Mouse (Mus musculus) layer of hippocampus, postnatal 10 days (tissue): ENCODE measurements around the gene Hes2. TPM values are rescaled to one million over a fixed set of nuclear protein-coding genes. Genes with fewer than 3 reads are reported as not detected.

ENCODE experiments used
- DNase-seq, 2 experiments: peaks; one replicate each; pipeline ENCODE4 v3.0.0; 2021; ENCODE audit warnings: low spot score in 2 of 2
- total RNA-seq, 2 experiments: library from RNA; stranded (reverse); gene quantifications; 2 replicates each; pipeline ENCODE4 v1.2.3; 2021

Hes2 gene
- total RNA-seq, 2 experiments from 2014 or later = not detected

DNA sequence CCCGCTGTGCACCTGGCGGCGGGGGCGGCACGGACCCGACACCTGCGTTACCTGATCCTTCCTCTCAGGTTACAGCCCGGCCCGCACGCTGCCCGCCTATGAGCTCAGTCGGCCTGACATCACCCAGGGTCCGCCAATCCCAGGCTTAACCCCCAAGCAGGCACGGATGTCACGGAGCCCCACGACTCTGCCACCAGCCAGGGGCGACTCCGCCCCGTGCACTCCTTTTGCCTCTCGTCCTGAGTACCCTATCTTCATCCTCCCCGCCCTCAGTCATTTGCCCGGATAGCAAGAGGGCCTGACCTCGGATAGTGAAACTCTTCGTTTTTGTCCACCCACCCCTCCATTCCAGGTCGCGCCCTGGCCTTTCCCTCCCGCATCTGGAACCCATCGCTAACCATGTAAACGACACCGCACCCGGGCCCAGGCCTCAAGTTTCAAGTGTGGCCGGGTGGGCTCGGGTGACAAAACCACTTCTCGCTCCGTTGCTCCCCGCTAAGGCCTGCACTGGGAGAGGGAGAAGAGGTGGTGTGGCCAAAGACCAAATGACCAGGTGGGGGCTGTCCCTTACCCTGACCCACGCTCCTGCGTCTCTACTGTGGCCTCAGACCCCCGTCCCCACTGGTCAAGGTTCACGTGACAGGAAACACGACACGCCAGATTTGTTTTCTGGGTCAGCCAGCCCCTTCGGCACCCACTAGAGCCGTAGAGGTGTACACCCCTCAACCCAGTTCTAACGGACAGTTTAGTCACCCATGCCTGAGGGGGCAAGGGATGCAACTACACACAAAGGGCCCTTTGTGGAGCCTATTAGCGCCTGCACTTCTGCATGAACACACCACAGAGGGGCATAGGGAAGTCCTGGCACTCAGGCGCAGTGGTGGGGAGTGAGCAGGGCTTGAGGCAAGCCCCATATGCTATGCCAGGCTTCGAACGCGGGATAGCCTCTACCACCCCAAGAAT, 26.6 kb upstream of the Hes2 start:
- no peak for DNase-seq

DNA sequence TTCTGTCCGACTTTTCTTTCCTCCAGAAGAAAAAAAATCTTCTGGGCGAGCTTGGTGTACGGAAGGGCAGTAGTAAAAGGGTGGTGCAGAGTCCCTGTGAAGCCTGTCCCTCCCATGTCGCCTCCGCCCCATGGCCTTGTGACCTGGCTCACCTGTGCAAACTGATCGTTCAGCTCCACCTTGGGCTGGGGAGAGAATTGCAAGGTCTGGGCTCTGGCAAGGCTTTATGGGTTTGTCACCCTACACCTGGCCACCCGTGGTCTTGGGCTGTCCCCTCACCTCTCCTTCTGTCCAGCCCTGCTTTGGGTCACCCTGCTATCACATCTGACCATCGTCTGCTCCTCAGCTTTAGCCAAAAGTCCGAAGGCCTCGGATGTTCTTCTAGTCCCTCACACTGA, 25.9 kb upstream of the Hes2 start:
- DNase-seq = no peak

DNA sequence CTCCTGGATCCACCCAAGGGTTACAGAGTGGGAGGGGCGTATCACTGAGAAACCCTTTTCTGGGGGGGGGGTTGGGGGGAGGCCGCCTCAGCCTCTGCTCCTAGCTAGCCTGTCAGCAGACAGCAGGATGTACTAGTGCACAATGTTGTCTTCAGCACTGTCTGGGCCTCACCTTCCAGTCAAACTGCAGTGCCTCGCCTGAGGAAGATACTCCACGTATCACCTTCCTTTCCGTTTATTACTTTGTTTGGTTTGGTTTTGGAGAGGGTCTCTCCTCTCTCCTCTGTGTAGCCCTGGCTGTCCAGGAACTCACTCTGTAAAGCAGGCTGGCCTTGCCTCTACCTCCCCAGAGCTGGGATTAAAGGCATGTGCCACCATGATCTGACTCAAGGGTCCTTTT, 25.5 kb upstream of the Hes2 start:
- no peak for DNase-seq

DNA sequence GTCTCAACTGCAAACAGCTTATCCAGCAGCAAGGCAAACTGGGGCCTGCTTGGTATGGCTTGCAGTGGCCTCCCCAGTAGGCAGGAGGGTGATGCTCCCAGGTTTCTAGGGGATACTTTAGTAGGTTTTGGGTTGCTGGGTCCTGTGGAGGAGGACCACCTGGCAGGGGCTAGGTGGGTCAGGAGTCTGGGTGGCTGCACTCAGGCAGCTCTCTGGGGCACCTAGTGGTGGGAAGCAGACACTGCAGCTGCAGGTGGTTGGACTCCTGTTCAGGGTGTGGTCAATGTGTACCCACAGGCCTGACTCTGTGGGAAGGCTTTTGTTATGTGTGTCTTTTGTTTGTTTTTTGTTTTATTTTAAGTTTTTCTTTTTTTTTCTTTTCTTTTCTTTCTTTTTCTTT, 24.2 kb upstream of the Hes2 start:
- DNase-seq = no peak

DNA sequence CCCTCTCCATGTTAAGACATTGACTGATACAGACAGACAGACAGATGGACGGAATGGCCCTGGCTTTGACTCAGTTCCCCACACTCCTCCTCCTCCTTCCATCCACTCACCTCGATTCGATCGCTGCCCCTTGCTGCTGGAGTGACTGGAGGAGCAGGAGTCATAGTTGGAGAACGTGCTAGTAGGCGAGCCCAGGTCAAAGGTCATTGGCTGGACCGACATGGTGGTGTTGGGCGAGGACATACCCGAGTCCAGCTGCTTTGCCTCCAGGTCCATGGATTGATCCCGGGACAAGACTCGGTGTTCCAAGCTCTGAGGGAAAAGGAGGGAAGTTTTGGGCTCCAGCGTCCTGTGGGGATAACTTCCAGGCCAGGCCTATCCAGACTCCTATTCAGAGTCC, 23.3 kb upstream of the Hes2 start:
- DNase-seq = no peak

DNA sequence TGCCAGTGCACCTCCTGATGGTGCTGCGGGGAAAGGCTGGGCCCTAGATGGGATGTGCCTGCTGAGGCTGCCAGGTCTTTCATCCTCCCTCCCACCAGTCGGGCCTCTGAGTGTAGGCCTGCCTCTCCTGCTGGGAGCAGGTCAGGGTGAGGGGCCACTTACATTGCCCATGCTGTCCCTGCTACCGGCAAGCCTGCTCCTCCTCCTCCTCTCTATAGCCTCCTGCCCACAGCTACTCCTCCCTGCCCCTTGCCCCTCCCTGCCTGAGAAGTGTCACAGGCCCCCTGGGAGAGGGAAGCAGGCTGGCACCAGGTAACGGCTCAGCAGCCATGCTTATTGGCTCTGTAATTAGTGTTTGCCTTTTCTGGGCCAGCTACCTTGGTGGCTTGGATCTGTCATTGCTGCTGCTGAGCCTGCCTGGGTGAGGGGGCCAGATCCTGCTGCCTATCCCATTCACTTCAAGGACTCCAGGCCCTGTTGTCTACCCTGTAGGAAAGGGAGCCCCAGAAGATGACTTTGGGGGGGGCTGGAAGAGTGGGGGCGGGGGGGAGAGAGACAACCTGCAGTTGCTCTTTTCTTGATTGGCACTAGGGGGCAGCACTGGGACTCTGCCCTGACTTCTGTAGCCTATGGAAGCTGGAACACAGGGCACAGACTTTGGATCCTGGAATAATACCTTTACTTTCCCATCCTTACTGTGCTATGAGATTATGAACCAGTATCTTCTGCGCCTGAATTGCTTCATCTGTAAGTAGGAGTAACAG, 22.4 kb upstream of the Hes2 start:
- DNase-seq = peak in 1 of 2 experiments; percentile 28

DNA sequence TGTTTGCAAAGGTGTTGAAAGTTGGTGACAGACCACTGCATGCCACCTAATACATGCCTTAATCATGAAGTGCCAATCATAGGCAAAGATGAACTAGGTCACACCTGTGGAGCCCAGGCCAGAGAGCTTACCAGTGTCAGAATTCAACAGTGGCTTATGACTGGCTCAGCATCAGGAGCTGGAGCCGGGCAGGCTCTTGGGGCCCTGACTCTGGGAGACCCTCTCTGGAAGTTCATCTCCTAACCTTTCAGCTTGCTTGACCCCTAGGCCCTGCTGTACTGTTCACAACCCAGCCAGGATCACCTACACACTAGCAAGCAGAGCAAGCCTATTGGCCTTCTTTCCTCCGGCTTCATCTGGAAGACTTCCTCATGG, 21.8 kb upstream of the Hes2 start:
- DNase-seq = no peak

DNA sequence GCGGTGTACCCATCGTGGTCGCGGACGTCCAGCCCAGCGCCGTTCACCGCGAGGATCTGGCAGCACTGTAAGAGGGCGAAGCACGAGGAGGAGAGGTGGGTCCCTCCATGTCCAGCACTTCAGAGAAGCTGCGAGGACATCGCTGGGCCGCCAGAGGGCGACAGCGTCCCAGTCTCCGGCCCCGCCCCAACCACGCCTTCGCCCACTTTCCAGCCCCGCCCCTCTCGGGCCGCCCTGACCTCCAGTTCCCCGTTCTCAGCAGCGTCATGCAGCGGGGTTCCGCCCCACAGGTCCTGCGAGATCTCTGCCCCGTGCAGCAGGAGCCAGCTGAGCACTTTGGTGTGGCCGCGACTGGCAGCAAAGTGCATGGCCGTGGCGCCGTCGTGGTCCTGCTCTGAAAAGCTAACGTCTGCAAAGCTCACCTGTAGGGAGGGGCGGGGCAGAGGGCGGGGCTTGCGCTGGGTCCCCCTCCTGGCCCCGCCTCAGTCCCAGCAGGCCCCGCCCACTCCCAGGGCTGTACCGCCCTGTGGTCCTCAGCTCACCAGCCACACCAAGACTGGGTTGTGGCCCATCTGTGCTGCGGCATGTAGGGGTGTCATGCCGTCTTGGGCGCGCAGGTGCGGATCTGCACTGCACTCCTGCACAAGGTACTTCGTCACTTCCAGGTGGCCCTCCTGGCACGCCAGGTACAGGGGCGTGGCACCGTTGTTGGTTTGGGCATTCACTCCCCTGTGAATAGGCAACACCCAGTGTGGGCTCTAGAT, 20.0 kb upstream of the Hes2 start:
- peak; percentile 80 to 88 for DNase-seq

DNA sequence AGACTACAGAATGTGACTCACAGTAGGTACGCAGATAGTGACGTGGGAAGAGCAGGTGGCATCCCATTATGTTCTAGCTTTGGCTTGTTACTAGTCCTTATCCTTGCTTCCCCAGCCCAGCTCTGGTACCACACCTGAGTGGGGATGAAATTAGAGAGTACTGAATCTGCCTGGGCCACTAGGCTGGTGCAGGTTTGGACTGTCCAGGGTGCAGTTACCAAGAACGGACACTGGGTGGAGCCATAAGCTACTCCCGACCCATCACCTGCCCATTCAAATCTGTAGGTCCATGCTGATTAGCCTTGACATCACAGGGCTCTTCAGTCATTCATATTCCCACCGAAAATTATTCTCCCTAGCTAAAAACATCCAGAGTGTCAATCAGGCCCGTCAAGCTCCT, 18.2 kb upstream of the Hes2 start:
- DNase-seq = peak in 1 of 2 experiments; percentile 58

DNA sequence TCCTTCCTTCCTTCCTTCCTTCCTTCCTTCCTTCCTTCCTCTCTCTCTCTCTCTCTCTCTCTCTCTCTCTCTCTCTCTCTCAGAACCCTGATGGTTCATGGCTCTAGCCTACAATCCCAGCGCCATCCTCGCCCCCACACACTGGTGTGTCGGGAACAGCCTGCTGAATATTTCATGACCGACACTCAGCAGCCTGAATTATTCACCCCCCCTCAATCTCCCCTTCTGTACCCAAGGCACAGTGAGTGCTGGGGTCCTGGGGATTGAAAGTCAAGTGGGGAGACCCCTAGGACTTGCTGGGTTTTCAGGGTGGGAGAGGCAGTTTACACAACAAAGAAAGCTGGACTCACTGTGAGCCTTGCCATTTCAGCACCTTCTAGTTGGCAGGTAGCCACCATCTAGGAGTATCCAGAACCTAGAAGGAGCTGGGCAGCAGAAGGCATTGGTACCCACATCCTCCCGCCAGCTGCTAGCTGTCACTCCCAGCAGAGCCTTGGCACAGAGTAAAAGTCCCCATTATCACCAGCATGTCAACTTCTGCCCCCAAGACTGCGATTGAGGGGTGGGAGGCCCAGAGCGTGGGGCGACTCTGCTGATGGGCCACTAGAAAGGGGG, 17.0 kb upstream of the Hes2 start:
- no peak for DNase-seq

DNA sequence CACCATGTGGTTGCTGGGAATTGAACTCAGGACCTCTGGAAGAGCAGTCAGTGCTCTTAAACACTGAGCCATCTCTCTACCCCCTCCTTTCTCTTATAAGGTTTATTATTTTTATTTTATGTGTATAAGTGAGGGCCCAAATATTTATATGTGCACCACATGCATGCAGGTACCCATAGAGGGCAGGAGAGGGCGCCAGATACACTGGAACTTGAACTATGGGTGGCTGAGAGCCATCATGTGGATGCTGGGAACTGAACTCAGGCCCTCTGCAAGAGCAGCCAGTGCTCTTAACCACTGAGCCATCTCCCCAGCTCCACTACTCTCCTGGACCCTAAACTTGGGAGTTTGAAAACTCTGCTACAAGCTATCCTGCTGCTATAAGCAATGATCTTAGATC, 15.0 kb upstream of the Hes2 start:
- DNase-seq = no peak

DNA sequence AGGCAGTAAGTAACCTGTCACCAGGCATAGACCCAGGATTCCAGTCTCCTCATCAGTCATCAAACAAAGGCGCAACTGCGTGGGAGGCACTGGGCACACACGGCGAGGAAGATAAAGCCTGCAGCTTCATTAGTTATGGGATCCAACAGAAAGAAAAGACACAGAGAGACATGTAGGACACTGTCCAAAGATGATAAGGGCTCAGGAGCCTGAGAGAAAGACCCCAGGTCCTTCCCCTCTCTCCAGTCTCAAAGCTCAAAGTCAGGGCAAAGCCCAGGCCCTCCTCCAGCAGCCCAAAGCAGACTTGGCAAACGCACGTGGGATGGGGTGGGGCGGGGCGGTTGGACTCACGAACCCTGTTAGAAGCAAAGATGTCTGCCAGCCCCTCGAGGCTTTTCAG, 13.2 kb upstream of the Hes2 start:
- DNase-seq = no peak

DNA sequence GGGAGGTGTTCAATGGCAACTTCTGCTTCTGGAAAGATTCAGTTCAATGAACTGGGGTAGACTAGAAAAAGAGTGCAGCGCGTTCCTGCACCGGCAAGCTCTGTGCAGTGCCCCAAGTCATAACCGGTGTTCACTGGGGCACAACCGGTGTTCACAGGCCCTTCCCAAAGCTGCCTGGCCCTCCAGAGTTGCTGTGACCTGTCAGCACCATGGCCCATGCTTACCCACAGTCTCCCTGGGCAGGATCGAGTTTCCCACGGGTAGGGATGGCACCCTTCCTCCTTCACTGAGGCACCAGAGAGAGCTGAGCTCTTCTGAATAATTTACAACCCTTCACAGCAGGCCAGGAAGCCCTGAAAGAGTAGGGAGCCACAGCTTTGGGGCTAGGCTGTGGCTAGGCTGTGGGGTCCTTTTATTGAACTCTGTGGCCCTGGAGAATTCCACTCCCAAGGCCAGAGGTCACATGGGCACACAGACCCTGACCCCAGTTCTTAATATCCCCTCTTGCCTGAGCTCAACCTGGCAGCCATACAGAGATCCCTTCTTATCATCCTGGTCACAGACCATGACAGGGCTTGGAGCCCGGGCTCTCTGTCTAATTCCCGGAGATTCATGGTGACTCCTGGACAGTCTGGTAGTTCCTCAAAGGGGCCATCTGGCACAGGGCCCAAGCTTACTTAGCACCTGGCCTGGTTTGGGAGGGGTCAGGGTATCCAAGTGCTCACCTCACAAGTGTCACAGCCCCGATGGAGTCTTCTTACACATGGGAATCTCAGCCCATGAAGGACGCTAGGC, 12.4 kb upstream of the Hes2 start:
- DNase-seq = no peak

DNA sequence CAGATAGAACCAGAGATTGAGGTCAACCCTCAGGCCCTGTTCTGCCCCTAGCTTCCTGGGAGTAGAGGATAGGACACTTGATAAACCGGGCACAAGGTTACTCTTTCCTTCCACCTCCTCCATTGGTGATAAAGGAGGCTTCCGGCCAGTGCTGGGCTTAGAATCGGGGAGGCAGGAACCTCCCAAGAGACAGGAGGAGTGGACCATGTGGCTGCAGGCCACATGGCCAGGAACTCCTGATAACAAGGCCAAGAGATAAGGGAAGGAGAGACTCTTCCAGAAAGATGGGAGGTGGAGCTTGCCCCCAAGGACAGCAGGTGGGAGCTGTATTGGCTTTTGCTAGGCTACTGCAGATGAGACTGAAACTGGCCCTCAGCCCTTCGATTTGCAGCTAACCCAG, 8.1 kb upstream of the Hes2 start:
- no peak for DNase-seq

DNA sequence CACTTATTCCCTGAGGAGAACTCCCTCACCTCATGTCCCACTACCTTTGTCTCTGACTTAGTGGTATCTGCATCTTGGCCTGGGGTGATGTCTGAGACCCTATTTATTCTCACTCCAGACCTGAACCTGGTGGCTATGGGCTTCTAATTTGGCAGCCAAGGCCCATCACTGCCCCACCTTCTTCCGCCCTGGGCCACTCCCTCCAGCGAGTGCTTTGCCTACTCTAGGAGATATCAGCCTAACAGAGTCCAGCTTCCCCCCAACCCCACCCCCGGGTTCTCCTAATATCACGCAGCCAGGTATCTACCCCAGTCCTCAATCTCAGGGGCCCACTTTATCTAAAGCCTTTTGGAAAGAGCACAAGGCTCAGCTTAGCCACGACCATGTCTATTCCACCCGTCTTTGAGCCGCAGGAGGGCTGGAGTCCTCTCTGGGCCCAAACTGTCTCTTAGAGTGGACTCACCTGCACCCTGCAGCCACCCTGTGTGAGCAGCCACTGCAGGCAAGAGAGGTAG, 7.2 kb upstream of the Hes2 start:
- no peak for DNase-seq

DNA sequence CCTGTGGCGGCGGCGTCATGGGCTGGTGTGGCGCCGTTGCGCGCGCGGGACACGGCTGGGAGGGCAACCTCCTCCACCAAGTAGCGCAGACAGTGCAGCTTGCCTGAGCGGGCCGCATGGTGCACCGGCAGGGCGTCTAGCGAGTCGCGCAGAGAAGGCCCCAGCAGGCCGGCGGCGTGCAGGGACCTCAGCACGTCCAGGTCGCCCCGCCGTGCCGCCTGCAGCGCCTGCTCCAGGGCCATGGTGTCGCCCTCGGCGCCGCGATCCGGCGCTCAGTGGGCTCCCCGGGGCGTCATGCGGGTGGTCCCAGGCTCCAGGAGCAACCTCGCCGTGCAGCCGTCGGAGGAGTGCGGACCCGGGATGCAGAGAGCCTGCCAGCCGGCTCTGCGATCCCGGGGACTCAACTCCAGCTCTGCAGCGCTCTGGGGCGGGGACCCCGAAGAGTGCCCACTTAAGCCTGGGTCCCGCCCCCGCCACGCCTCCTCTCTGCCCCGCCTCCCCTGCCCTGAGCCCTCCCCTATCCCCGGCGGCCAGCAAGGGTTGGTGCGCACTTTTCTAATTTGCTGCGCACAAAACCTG, 6.6 kb upstream of the Hes2 start, which contains the start of gene Espn:
Gene Espn (minus strand): TSS at position 406 of the 579 bp plus-strand sequence.
- DNase-seq = no peak

DNA sequence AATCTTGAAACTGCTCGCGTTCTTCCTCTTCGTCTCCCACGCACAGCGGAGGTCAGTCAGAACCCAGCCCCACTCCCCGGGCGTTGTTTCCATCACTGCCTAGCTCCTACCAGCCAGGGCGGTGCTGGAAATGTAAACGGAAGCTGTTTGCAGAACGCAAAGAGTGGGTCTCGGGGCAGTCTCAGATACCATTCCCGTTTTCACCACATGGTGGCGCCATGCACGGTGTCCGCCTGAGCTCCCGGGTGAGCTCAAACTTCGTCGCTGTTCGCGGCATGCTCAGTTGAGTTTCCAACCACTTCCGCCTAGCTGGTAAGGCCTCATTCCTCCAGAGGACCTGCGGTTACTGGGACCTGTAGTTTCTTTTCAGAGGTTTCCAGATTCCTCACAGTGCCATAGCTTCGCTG, 4.9 kb upstream of the Hes2 start:
- DNase-seq = peak; percentile 88 to 89

DNA sequence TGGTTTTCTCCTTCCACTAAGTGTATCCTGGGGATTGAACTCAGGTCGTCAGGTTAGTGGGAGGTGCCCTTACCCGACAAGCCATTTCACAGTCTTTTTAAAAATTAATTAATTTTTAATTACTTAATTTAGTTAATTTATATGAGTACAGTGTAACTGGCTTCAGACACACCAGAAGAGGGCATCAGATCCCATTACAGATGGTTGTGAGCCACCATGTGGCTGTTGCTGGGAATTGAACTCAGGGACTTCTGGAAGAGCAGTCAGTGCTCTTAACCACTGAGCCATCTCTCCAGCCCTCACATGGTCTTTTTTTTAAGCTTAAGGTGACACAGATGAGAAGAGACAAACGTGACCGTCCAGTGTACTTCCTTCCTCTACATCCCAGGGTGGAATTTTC, 3.6 kb upstream of the Hes2 start:
- DNase-seq = no peak

DNA sequence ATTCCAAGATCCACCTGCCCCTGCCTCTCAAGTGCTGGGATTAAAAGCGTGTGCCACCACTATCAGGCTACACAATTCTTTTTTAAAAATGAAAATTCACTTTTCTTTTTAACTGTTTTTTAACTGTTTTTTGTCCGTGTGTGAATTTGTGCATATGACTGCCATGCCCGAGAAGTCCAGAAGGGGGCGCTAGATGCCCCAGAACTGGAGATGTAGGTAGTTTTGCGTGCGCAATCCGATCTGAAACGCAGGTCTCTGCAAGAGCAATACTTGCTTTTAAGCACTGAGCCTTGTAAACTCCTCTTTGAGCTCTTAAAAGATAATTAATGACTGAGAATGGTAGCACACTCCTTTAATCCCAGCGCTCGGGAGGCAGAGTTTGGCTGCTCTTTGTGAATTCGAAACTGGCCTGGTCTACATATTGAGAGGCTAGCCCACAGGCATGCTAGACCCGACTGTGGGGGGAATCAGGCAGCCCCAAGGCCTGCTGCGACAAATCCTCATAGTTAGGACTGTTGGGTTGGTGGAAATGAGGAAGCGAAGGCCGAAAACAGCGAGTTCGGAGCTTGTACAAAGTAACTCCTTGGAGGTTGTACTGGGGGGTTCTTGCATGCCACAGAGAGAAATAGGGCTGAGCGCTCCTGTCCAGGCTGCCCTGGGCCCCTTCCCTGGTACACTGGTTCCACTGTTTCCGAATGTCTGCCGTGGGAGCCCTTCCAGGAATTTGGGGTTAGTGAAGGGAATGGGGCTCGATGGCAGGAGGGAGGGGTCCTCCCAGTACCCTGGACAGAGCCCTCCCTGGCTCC, 685 bp upstream of the Hes2 start:
- DNase-seq = peak; percentile 57 to 59
